Mouse (Mus musculus): ENCODE results near the gene Fam107a.

DNA sequence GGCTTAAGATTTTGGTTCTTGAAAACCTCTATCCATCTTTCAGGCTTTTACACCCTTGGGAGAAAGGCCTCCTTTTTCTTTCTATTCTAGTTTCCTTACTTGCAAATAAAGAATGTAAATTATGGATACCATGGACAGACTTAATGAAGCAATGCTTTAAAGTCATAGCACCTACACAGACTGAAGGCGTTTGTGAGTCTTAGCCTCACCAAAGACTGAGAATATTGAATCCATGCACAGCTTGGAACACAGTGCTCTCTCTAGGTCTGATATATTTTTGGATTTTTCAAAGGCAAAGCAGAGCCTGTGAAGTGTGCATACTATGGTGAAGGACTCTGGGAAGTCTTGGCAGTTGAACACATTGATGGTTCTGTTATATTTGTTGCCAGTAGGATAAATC, 68.6 kb downstream of the Fam107a start:
- TF ChIP-seq CTCF (IDR thresholded peaks at IDR 0.05; ENCODE audit: insufficient read depth, low read depth, low read length), result no peak
- TF ChIP-seq POLR2A (IDR thresholded peaks at IDR 0.05; ENCODE audit: insufficient read depth, low read depth, low read length), result no peak
